Mouse (Mus musculus) kidney, adult 2 months (tissue): ENCODE measurements at regions not wholly inside any gene's neighbourhood (a gene's known extent, or its start where the extent isn't known, plus 50 kb on each side); places are given as distances from the start of the nearest gene placed in this dataset.

ENCODE experiments used
- DNase-seq: peaks from one replicate; pipeline ENCODE4 v3.0.0; 2021
- H3K27ac ChIP-seq: fragments of 200-500 bp; 2 replicates; pipeline ENCODE4 v1.5.1; 2012; ENCODE audit warnings: low read depth, low read length, control low read depth, inconsistent platforms; ENCODE audit not compliant: insufficient read depth
- H3K27me3 ChIP-seq: fragments of 200-500 bp; replicated peaks from 2 replicates; pipeline ENCODE4 v1.6.1; 2012; ENCODE audit warnings: mild to moderate bottlenecking, moderate library complexity, low read length, inconsistent platforms; ENCODE audit not compliant: control insufficient read depth, insufficient read depth
- H3K36me3 ChIP-seq: fragments of 200-500 bp; 2 replicates; pipeline ENCODE4 v1.6.1; 2012; ENCODE audit warnings: mild to moderate bottlenecking, moderate library complexity, low read length, inconsistent platforms; ENCODE audit not compliant: control insufficient read depth, insufficient read depth
- H3K4me1 ChIP-seq: fragments of 200-500 bp; 2 replicates; pipeline ENCODE4 v1.6.1; 2011; ENCODE audit warnings: low read length; ENCODE audit not compliant: control insufficient read depth, insufficient read depth
- H3K4me3 ChIP-seq: fragments of 200-500 bp; 2 replicates; pipeline ENCODE4 v1.5.1; 2011; ENCODE audit warnings: mild to moderate bottlenecking, low read depth, low read length, control low read depth; ENCODE audit not compliant: insufficient read depth
- CTCF ChIP-seq: fragments of 200-500 bp; conservative IDR thresholded peaks from 2 replicates; pipeline ENCODE4 v1.5.1; 2011; ENCODE audit warnings: low read depth, mild to moderate bottlenecking, control low read depth, low read length, moderate library complexity, mixed read lengths; ENCODE audit not compliant: insufficient read depth, insufficient read length
- POLR2A ChIP-seq: fragments of 200-500 bp; IDR thresholded peaks from one replicate; pipeline ENCODE4 v1.6.1; 2011; ENCODE audit warnings: low read depth, low read length, control low read depth
- WGBS: fragments of 180-500 bp; shearing (Covaris S2); methylation state at CpG from one replicate; pipeline ENCODE4 v1.1.7; 2018; 5-methylcytosine and 5-hydroxymethylcytosine counted together

- no peak overlapping the region for H3K27ac ChIP-seq
- H3K36me3 ChIP-seq, result no peaks in the 10 kb centered on the region
- H3K4me1 ChIP-seq, result no peaks in the 10 kb centered on the region
- H3K4me3 ChIP-seq, result no peak overlapping the region
- TF ChIP-seq POLR2A (no peak), CTCF (no peak)
- no peaks in the 10 kb centered on the region for H3K27me3 ChIP-seq
- DNase-seq, result no peak
Measured at GRCm38 (mm10) chr14:105988738-105989137, 92.1 kb upstream of the Spry2 start.

GRCm38 (mm10) chr14:105993124-105993523 is 96.5 kb upstream of the Spry2 start:
- 71% methylated on average over 3 of the region's 3 CpGs for WGBS
- no peak for TF ChIP-seq POLR2A
- H3K4me3 ChIP-seq, result no peak overlapping the region
- H3K27me3 ChIP-seq, result no peaks in the 10 kb centered on the region
- DNase-seq, result no peak
- no peak overlapping the region for H3K27ac ChIP-seq
- no peaks in the 10 kb centered on the region for H3K4me1 ChIP-seq
- no peaks in the 10 kb centered on the region for H3K36me3 ChIP-seq

- 56% methylated on average over 6 of the region's 6 CpGs for WGBS
- no peaks in the 10 kb centered on the region for H3K4me1 ChIP-seq
- H3K27ac ChIP-seq, result no peak overlapping the region
- no peaks in the 10 kb centered on the region for H3K36me3 ChIP-seq
- TF ChIP-seq POLR2A (no peak), CTCF (no peak)
- no peaks in the 10 kb centered on the region for H3K27me3 ChIP-seq
- peak; percentile 30 for DNase-seq
- H3K4me3 ChIP-seq, result no peak overlapping the region
Measured at GRCm38 (mm10) chr14:105999801-106000200, 103.2 kb upstream of the Spry2 start.

- Histone ChIP-seq H3K4me3 (no peak overlapping the region), H3K4me1 (no peaks in the 10 kb centered on the region), H3K36me3 (no peaks in the 10 kb centered on the region), H3K27me3 (no peaks in the 10 kb centered on the region), H3K27ac (no peak overlapping the region)
- TF ChIP-seq POLR2A (no peak), CTCF (no peak)
- 80% methylated on average over 2 of the region's 2 CpGs for WGBS
- DNase-seq, result no peak
Measured at GRCm38 (mm10) chr14:106007769-106008168, 98.2 kb upstream of the Trim52 start.

- 62% methylated on average over 3 of the region's 3 CpGs for WGBS
- Histone ChIP-seq H3K27ac (no peak overlapping the region), H3K36me3 (no peaks in the 10 kb centered on the region), H3K27me3 (no peaks in the 10 kb centered on the region), H3K4me3 (no peak overlapping the region), H3K4me1 (no peaks in the 10 kb centered on the region)
- TF ChIP-seq CTCF, result no peak
- TF ChIP-seq POLR2A, result no peak
- DNase-seq, result no peak
Measured at GRCm38 (mm10) chr14:106008951-106009350, 97.0 kb upstream of the Trim52 start.

- no peak for TF ChIP-seq CTCF
- no peak for TF ChIP-seq POLR2A
- WGBS, result 85% methylated on average over 6 of the region's 6 CpGs
- no peak overlapping the region for H3K27ac ChIP-seq
- no peak overlapping the region for H3K4me3 ChIP-seq
- no peaks in the 10 kb centered on the region for H3K36me3 ChIP-seq
- H3K4me1 ChIP-seq, result no peaks in the 10 kb centered on the region
- no peak for DNase-seq
- no peaks in the 10 kb centered on the region for H3K27me3 ChIP-seq
Measured at GRCm38 (mm10) chr14:106010961-106011360, 95.0 kb upstream of the Trim52 start.

- 73% methylated on average over 6 of the region's 6 CpGs for WGBS
- no peaks in the 10 kb centered on the region for H3K27me3 ChIP-seq
- no peaks in the 10 kb centered on the region for H3K36me3 ChIP-seq
- peak; percentile 45 for DNase-seq
- TF ChIP-seq POLR2A, result no peak
- no peak for TF ChIP-seq CTCF
- H3K4me3 ChIP-seq, result no peak overlapping the region
- H3K4me1 ChIP-seq, result no peaks in the 10 kb centered on the region
- no peak overlapping the region for H3K27ac ChIP-seq
Measured at GRCm38 (mm10) chr14:106011991-106012427, 94.0 kb upstream of the Trim52 start.

- WGBS, result 84% methylated on average over 7 of the region's 7 CpGs
- H3K4me3 ChIP-seq, result no peak overlapping the region
- H3K4me1 ChIP-seq, result no peaks in the 10 kb centered on the region
- H3K27me3 ChIP-seq, result no peaks in the 10 kb centered on the region
- no peak overlapping the region for H3K27ac ChIP-seq
- no peak for DNase-seq
- TF ChIP-seq POLR2A, result no peak
- TF ChIP-seq CTCF, result no peak
- no peaks in the 10 kb centered on the region for H3K36me3 ChIP-seq
Measured at GRCm38 (mm10) chr14:106022806-106023205, 83.2 kb upstream of the Trim52 start.
